17 mouse cellular contexts compared by ENCODE assay signal in the genomic region with DNA sequence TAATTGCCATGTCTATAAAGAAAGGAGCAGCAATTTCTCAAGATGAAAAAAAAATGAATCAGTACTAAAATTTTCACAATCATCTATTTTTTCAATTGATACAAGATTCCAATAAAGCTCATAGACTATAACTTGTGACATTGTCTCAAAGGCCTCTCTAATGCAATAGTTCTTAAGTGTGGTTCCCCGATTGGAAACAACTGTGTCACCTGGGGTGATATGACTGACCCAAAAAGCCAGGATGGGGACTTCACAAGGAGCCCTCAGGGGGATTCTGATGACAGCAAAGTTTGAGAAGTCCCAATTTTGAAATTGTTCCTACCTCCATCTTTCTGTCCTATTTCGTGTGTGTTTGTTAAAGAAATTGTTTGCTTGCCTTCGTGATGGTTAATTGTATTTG.
"Had no signal": no experiment of that assay in that cellular context is flagged by ENCODE, and none has a peak within 500 bp of the region (broad histone marks: within the 10 kb centered on the region; RNA-seq: fewer than 3 reads in every experiment).

No protein-coding gene starts in this region.

- DNase-seq: retina, postnatal 1 day; right cerebral cortex, adult 18-20 months; right cerebral cortex, postnatal 14 days; right cerebral cortex, postnatal 25 days; right cerebral cortex, postnatal 4 days; spleen, adult 18-20 months; thymus, adult 18-20 months; thymus, adult 2 months; thymus, postnatal 14 days; thymus, postnatal 25 days; thymus, postnatal 36 days; thymus, postnatal 4 days had no signal

- H3K9ac ChIP-seq: neural tube, embryonic 12.5 days; neural tube, embryonic 13.5 days; neural tube, embryonic 15.5 days; stomach, embryonic 15.5 days had no signal

- H3K4me1 ChIP-seq: neural tube, embryonic 12.5 days; neural tube, embryonic 15.5 days had no signal

- H3K4me3 ChIP-seq: neural tube, embryonic 12.5 days; neural tube, embryonic 13.5 days; neural tube, embryonic 15.5 days; stomach, embryonic 15.5 days had no signal

- H3K9me3 ChIP-seq: neural tube, embryonic 12.5 days; neural tube, embryonic 13.5 days; neural tube, embryonic 15.5 days; stomach, embryonic 15.5 days had no signal

- H3K36me3 ChIP-seq: neural tube, embryonic 12.5 days; neural tube, embryonic 13.5 days; neural tube, embryonic 15.5 days; stomach, embryonic 15.5 days had no signal

- H3K27me3 ChIP-seq: neural tube, embryonic 12.5 days; neural tube, embryonic 13.5 days; neural tube, embryonic 15.5 days; stomach, embryonic 15.5 days had no signal

- H3K4me2 ChIP-seq: neural tube, embryonic 12.5 days; neural tube, embryonic 13.5 days; neural tube, embryonic 15.5 days; stomach, embryonic 15.5 days had no signal

- H3K27ac ChIP-seq: neural tube, embryonic 12.5 days; neural tube, embryonic 13.5 days; neural tube, embryonic 15.5 days; stomach, embryonic 15.5 days; stomach, postnatal 0 days had no signal
